Comparison of ENCODE assay signal across 11 mouse cellular contexts in genomic region chr2:141117579-141117978, GRCm38 (mm10).
"Had no signal": no experiment of that assay in that cellular context is flagged by ENCODE, and none has a peak within 500 bp of the region (broad histone marks: within the 10 kb centered on the region; RNA-seq: fewer than 3 reads in every experiment).

No protein-coding gene starts in this region.

- DNase-seq: kidney, adult 9 months; kidney, postnatal 36 days; spleen, adult 18-20 months; thymus, postnatal 4 days had no signal

- H3K9me3 ChIP-seq: limb, embryonic 15.5 days; liver, embryonic 12.5 days; midbrain, embryonic 13.5 days; neural tube, embryonic 12.5 days; stomach, embryonic 15.5 days had no signal

- H3K4me3 ChIP-seq: limb, embryonic 15.5 days; liver, embryonic 12.5 days; midbrain, embryonic 13.5 days; neural tube, embryonic 12.5 days; stomach, embryonic 15.5 days had no signal

- H3K4me1 ChIP-seq: limb, embryonic 15.5 days; liver, embryonic 12.5 days; midbrain, embryonic 13.5 days; neural tube, embryonic 12.5 days; stomach, embryonic 15.5 days had no signal

- H3K4me2 ChIP-seq: limb, embryonic 15.5 days; liver, embryonic 12.5 days; midbrain, embryonic 13.5 days; neural tube, embryonic 12.5 days; stomach, embryonic 15.5 days had no signal

- H3K27ac ChIP-seq: hindbrain, postnatal 0 days; kidney, postnatal 0 days; limb, embryonic 15.5 days; liver, embryonic 12.5 days; midbrain, embryonic 13.5 days; neural tube, embryonic 12.5 days; stomach, embryonic 15.5 days had no signal

- H3K9ac ChIP-seq: limb, embryonic 15.5 days; liver, embryonic 12.5 days; midbrain, embryonic 13.5 days; neural tube, embryonic 12.5 days; stomach, embryonic 15.5 days had no signal

- H3K27me3 ChIP-seq: limb, embryonic 15.5 days; liver, embryonic 12.5 days; midbrain, embryonic 13.5 days; neural tube, embryonic 12.5 days; stomach, embryonic 15.5 days had no signal

- ATAC-seq: hindbrain, postnatal 0 days; liver, embryonic 12.5 days; midbrain, embryonic 13.5 days had no signal

- H3K36me3 ChIP-seq: limb, embryonic 15.5 days; liver, embryonic 12.5 days; midbrain, embryonic 13.5 days; neural tube, embryonic 12.5 days; stomach, embryonic 15.5 days had no signal
